Mouse (Mus musculus): ENCODE results near the gene D630045J12Rik.

DNA sequence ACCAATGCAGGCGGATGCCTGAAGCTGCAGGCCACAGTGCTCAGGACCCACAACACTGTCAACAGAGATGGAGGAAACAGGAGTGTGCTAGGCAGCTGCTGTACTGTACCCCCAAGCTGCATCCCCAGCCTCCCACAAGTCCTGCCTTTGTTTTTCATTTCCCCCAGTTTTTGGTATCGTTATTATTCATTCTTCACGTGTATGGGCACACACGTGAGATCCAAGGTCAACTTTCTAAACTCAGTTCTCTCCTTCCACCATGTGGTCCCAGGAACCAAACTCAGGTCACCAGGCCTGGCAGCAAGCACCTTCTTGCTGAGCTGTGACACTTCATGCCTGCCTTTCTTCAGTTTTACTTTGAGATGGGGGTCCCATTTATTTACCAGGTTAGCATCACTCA lies 6.4 kb downstream of the D630045J12Rik start:
- TF ChIP-seq ETS1 (IDR thresholded peaks at IDR 0.05; ENCODE audit: low read depth, low read length) (no peak), MYC (IDR thresholded peaks at IDR 0.05; ENCODE audit: low read depth, low read length) (no peak), CTCF (IDR thresholded peaks at IDR 0.05 in 2 of 3, conservative IDR thresholded peaks at IDR 0.05 in 1 of 3; ENCODE audit: control insufficient read depth in 1 of 3, insufficient read depth in 1 of 3, low read depth in 2 of 3, low read length in 3 of 3, poor library complexity in 1 of 3, severe bottlenecking in 1 of 3) (no peak), NRF1 (IDR thresholded peaks at IDR 0.05; ENCODE audit: insufficient read depth, low read depth, low read length, poor library complexity, severe bottlenecking) (no peak), EP300 (IDR thresholded peaks at IDR 0.05; ENCODE audit: low read depth in 1 of 2, low read length in 2 of 2) (no peak), SMC3 (IDR thresholded peaks at IDR 0.05; ENCODE audit: low read depth, low read length) (no peak), POLR2A (IDR thresholded peaks at IDR 0.05; ENCODE audit: control insufficient read depth in 1 of 2, insufficient read depth in 1 of 2, low read depth in 1 of 2, low read length in 2 of 2, poor library complexity in 1 of 2) (no peak)
